Mouse (Mus musculus) kidney, postnatal 0 days (tissue): Measurements from ENCODE around the gene Lztr1. TPM values are rescaled to one million over a fixed set of nuclear protein-coding genes. Genes with fewer than 3 reads are reported as not detected.
A peak's percentile ranks its signal among the peaks of the same experiment; 100 is the strongest.
"Not testable (repeated sequence)": the region's sequence is repeated elsewhere in the genome, so short reads cannot be mapped to it uniquely, and the experiment has no call there.

Experiments
- ATAC-seq: fragments of 200-750 bp; cut with Nextera tagmentation; replicated peaks from 2 replicates; pipeline ENCODE4 v1.8.0; 2017; ENCODE audit warnings: low read depth, moderate number of reproducible peaks, moderate TSS enrichment, moderate library complexity; ENCODE audit not compliant: low FRiP score
- DNase-seq: peaks from one replicate; pipeline ENCODE4 v3.0.0-alpha.2; 2016; ENCODE audit warnings: low spot score
- H3K27ac ChIP-seq: fragments of 300-500 bp; sonication (generic); 2 replicates; pipeline ENCODE4 v1.5.1; 2014; ENCODE audit warnings: mild to moderate bottlenecking
- H3K27me3 ChIP-seq: fragments of 300-500 bp; sonication (generic); 2 replicates; pipeline ENCODE4 v1.6.1; 2014; ENCODE audit warnings: low read length, mixed read lengths; ENCODE audit not compliant: insufficient read depth
- H3K36me3 ChIP-seq: fragments of 300-500 bp; sonication (generic); 2 replicates; pipeline ENCODE4 v1.6.1; 2014; ENCODE audit warnings: low read length, mixed read lengths; ENCODE audit not compliant: insufficient read depth
- H3K4me1 ChIP-seq: fragments of 300-500 bp; sonication (generic); replicated peaks from 2 replicates; pipeline ENCODE4 v1.6.1; 2014; ENCODE audit warnings: antibody characterized with exemption, low read length, mixed read lengths; ENCODE audit not compliant: insufficient read depth
- H3K4me2 ChIP-seq: fragments of 300-500 bp; sonication (generic); 2 replicates; pipeline ENCODE4 v1.6.1; 2014; ENCODE audit warnings: mild to moderate bottlenecking, low read length, moderate library complexity, mixed read lengths
- H3K4me3 ChIP-seq: fragments of 300-500 bp; sonication (generic); replicated peaks from 2 replicates; pipeline ENCODE4 v1.5.1; 2014; ENCODE audit warnings: low read depth, low read length
- H3K9ac ChIP-seq: fragments of 300-500 bp; sonication (generic); 2 replicates; pipeline ENCODE4 v1.6.1; 2014; ENCODE audit warnings: low read depth, low read length
- H3K9me3 ChIP-seq: fragments of 300-500 bp; sonication (generic); replicated peaks from 2 replicates; pipeline ENCODE4 v1.6.1; 2016; ENCODE audit warnings: low read length, inconsistent platforms, mixed read lengths
- CTCF ChIP-seq: IDR thresholded peaks from 2 replicates; pipeline ENCODE4 v1.5.1; 2016; ENCODE audit warnings: antibody characterized with exemption, low read depth, mild to moderate bottlenecking, moderate library complexity
- WGBS: fragments of 180-500 bp; shearing (Covaris S2); extraction: QIAGEN DNeasy Blood & Tissue Kit; methylation state at CpG from one replicate; pipeline ENCODE4 v1.1.7; 2014; 5-methylcytosine and 5-hydroxymethylcytosine counted together
- polyA plus RNA-seq: library from polyadenylated mRNA; unstranded; fragments of >200 nt; fragmentation: Nextera tagmentation; extraction: Ambion mirVana; gene quantifications from 2 replicates; pipeline ENCODE4 v1.2.1, GENCODE M21; 2015

The Lztr1 gene
- polyA plus RNA-seq, 1 experiment from 2014 or later, result 65.7 TPM

- no peaks in the 10 kb centered on the region for H3K9me3 ChIP-seq
- no peak overlapping the region for H3K4me3 ChIP-seq
- TF ChIP-seq CTCF, result no peak
- H3K4me1 ChIP-seq, result 0 out of 2 replicates have a peak, but pooled peaks cover 6% of the 10 kb centered on the region
- H3K9ac ChIP-seq, result no peak overlapping the region
- H3K27me3 ChIP-seq, result no peaks in the 10 kb centered on the region
- no peak overlapping the region for H3K27ac ChIP-seq
- peak; percentile 41; the same call in 1 of the 2 replicates for ATAC-seq
- H3K4me2 ChIP-seq, result no peak overlapping the region
- no peaks in the 10 kb centered on the region for H3K36me3 ChIP-seq
- DNase-seq, result peak; percentile 22
- WGBS, result 30% methylated on average over 10 of the region's 10 CpGs
Measured at GRCm38 (mm10) chr16:17499249-17499883, 9.1 kb upstream of the Lztr1 start.

- ATAC-seq (no peak), DNase-seq (no peak)
- Histone ChIP-seq H3K27me3 (no peaks in the 10 kb centered on the region), H3K4me2 (no peak overlapping the region), H3K9me3 (no peaks in the 10 kb centered on the region), H3K4me3 (no peak overlapping the region), H3K4me1 (0 out of 2 replicates have a peak, but pooled peaks cover 3% of the 10 kb centered on the region), H3K9ac (no peak overlapping the region), H3K36me3 (no peaks in the 10 kb centered on the region), H3K27ac (no peak overlapping the region)
- no peak for TF ChIP-seq CTCF
- WGBS, result 76% methylated on average over 4 of the region's 4 CpGs
Measured at GRCm38 (mm10) chr16:17502681-17503080, 5.8 kb upstream of the Lztr1 start.

DNA sequence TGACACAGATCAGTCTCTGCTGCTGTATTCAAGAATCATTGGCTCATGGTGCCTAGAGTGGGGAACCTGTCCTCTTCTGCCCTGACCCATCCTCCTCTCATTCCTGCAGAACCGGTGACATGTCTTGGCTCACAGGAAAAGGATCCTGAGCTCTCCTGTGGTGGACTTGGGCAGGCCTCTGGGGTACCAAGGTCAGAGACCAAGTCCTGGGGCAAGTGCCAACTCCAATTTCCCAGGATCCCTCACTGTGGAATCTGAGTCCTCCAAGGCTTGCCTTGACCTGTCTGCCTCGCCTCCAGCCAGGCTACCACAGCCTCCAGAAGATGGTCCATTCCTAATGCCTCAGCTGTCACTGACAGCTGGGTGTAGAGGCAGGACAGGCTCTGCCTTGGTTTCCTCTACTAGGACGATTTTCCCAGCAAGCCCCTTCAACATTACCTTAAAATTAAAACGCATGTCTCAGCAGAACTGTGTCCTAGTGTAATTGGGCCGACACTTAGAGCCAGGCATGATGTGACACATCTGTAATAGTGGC lies 1.4 kb upstream of the Lztr1 start:
- Histone ChIP-seq H3K4me1 (peaks cover 10% of the 10 kb centered on the region), H3K4me3 (no peak overlapping the region), H3K27me3 (no peaks in the 10 kb centered on the region), H3K9me3 (no peaks in the 10 kb centered on the region), H3K4me2 (no peak overlapping the region), H3K27ac (no peak overlapping the region), H3K9ac (no peak overlapping the region), H3K36me3 (peaks cover 5% of the 10 kb centered on the region; the same call in 1 of the 2 replicates)
- DNase-seq (no peak), ATAC-seq (no peak)
- WGBS, result 80% methylated on average over 5 of the region's 5 CpGs
- no peak for TF ChIP-seq CTCF

DNA sequence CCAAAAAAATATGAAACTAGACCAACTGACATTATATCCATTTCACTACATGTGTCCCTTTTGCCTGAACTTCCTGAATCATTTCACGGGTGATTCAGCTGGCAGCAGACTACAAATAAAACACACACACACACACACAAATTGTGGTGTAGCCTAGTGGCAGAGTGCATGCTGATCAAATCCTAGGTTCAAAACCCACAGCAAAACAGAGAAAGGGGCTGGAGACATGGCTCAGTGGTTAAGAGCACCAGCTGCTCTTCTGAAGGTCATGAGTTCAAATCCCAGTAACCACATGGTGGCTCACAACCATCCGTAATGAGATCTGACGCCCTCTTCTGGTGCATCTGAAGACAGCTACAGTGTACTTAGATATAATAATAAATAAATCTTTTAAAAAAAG lies 457 bp upstream of the Lztr1 start:
- not testable (repeated sequence) for DNase-seq, H3K27me3 ChIP-seq, H3K4me1 ChIP-seq, ATAC-seq, H3K9me3 ChIP-seq
- H3K9ac ChIP-seq, result peak overlapping the region; percentile 69
- peak overlapping the region; percentile 65 for H3K4me2 ChIP-seq
- H3K27ac ChIP-seq, result peak overlapping the region; percentile 85
- 22% methylated on average over 3 of the region's 3 CpGs for WGBS
- peak overlapping the region; percentile 63 for H3K4me3 ChIP-seq
- H3K36me3 ChIP-seq, result peaks cover 14% of the 10 kb centered on the region; the same call in 1 of the 2 replicates

DNA sequence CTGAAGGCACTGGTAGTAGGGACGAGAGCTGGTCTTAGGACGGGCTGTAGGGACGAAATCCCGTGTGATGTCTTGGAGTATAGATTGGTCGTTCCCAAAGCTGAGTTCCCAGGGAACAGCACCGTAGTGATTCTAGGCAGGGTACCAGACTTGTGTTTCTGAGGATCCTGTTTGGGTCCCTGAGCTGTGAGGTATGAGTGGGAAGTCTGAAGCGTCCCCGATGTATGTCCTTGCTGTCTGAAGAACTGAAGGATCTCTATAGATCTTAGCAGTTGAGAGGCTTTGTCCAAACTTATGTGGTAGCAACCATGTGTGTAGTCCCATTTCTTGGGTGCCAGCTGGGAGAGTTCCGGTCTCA lies 731 bp downstream of the Lztr1 start:
- no peak for ATAC-seq
- WGBS, result 8% methylated on average over 9 of the region's 9 CpGs
- TF ChIP-seq CTCF, result no peak
- no peaks in the 10 kb centered on the region for H3K9me3 ChIP-seq
- H3K27ac ChIP-seq, result peak overlapping the region; percentile 85; the same call in 1 of the 2 replicates
- peak overlapping the region; percentile 63 for H3K4me3 ChIP-seq
- no peak for DNase-seq
- peaks cover 10% of the 10 kb centered on the region for H3K4me1 ChIP-seq
- H3K4me2 ChIP-seq, result peak overlapping the region; percentile 65
- no peaks in the 10 kb centered on the region for H3K27me3 ChIP-seq
- H3K36me3 ChIP-seq, result peaks cover 25% of the 10 kb centered on the region; the same call in 1 of the 2 replicates
- peak overlapping the region; percentile 69 for H3K9ac ChIP-seq

DNA sequence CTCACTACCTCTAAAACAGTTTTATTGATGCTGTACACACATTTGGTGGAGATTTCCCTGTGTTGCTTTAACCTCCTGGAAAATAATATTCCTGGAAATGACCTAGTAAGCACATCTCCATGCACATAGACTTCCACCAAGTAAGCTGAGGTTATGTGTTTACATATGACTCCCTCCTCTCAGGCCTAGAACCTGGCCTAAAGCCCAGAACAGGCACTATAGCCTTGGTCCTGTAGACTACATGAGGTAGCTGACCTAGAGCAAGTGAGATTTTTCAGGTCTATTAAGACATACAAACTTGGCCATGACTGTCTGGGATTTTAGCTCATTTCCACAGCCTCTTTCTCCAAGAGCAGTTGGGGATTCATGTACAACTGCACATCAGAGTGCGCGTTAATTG lies 1.7 kb downstream of the Lztr1 start:
- no peak for DNase-seq
- TF ChIP-seq CTCF, result no peak
- Histone ChIP-seq H3K4me3 (no peak overlapping the region), H3K9ac (no peak overlapping the region), H3K9me3 (no peaks in the 10 kb centered on the region), H3K4me1 (peaks cover 10% of the 10 kb centered on the region), H3K27ac (peak overlapping the region; percentile 44; the same call in 1 of the 2 replicates), H3K4me2 (peak overlapping the region; percentile 65; the same call in 1 of the 2 replicates), H3K36me3 (peaks cover 29% of the 10 kb centered on the region), H3K27me3 (no peaks in the 10 kb centered on the region)
- no peak for ATAC-seq
- WGBS, result 100% methylated on average over 2 of the region's 2 CpGs
